Mouse (Mus musculus) stomach, embryonic 14.5 days (tissue): ENCODE results near the gene Gm20388. TPM values are rescaled to one million over a fixed set of nuclear protein-coding genes. Genes with fewer than 3 reads are reported as not detected.

Experiments used
- ATAC-seq: fragments of 200-750 bp; cut with Nextera tagmentation; 2 replicates; pipeline ENCODE4 v1.8.0; 2017; ENCODE audit warnings: low read depth, moderate TSS enrichment; ENCODE audit not compliant: insufficient number of reproducible peaks, insufficient read depth, low FRiP score
- H3K27ac ChIP-seq: fragments of 300-500 bp; sonication (generic); 2 replicates; pipeline ENCODE4 v1.5.1; 2014; ENCODE audit warnings: mild to moderate bottlenecking, low read length, moderate library complexity, mixed read lengths
- H3K27me3 ChIP-seq: fragments of 300-500 bp; sonication (generic); 2 replicates; pipeline ENCODE4 v1.6.1; 2014; ENCODE audit warnings: low read length, control low read depth, mixed read lengths; ENCODE audit not compliant: control insufficient read depth, insufficient read depth
- H3K36me3 ChIP-seq: fragments of 300-500 bp; sonication (generic); 2 replicates; pipeline ENCODE4 v1.6.1; 2014; ENCODE audit warnings: mild to moderate bottlenecking, control low read depth, low read length, moderate library complexity, mixed read lengths; ENCODE audit not compliant: control insufficient read depth, insufficient read depth
- H3K4me1 ChIP-seq: fragments of 300-500 bp; sonication (generic); 2 replicates; pipeline ENCODE4 v1.6.1; 2014; ENCODE audit warnings: low read length, control low read depth, mixed read lengths; ENCODE audit not compliant: control insufficient read depth, insufficient read depth
- H3K4me2 ChIP-seq: fragments of 300-500 bp; sonication (generic); replicated peaks from 2 replicates; pipeline ENCODE4 v1.6.1; 2014; ENCODE audit warnings: low read depth, low read length, control low read depth
- H3K4me3 ChIP-seq: fragments of 300-500 bp; sonication (generic); 2 replicates; pipeline ENCODE4 v1.5.1; 2014; ENCODE audit warnings: low read depth, low read length, control low read depth
- H3K9ac ChIP-seq: fragments of 300-500 bp; sonication (generic); replicated peaks from 2 replicates; pipeline ENCODE4 v1.6.1; 2014; ENCODE audit warnings: low read depth, mild to moderate bottlenecking, control low read depth, low read length, moderate library complexity, mixed read lengths
- H3K9me3 ChIP-seq: fragments of 300-500 bp; sonication (generic); 2 replicates; pipeline ENCODE4 v1.6.1; 2016; ENCODE audit warnings: low read depth, low read length, control low read depth; ENCODE audit not compliant: control insufficient read depth
- WGBS: fragments of 180-500 bp; shearing (Covaris S2); extraction: QIAGEN DNeasy Blood & Tissue Kit; methylation state at CpG from one replicate; pipeline ENCODE4 v1.1.7; 2014; 5-methylcytosine and 5-hydroxymethylcytosine counted together
- polyA plus RNA-seq: library from polyadenylated mRNA; unstranded; fragments of >200 nt; fragmentation: Nextera tagmentation; extraction: Ambion mirVana; gene quantifications from 2 replicates; pipeline ENCODE4 v1.2.1, GENCODE M21; 2014

Gm20388 gene
- polyA plus RNA-seq, 1 experiment from 2014 or later, result 11.4 TPM

GRCm38 (mm10) chr8:122014606-122015005 lies 2104.0 kb downstream of the Gm20388 start:
- Histone ChIP-seq H3K9me3 (no peaks in the 10 kb centered on the region), H3K27ac (no peak overlapping the region), H3K4me1 (no peaks in the 10 kb centered on the region), H3K27me3 (no peaks in the 10 kb centered on the region), H3K36me3 (peaks cover 21% of the 10 kb centered on the region; the same call in 1 of the 2 replicates), H3K4me2 (no peak overlapping the region), H3K9ac (no peak overlapping the region), H3K4me3 (no peak overlapping the region)
- no peak for ATAC-seq
- WGBS, result 76% methylated on average over 3 of the region's 3 CpGs

GRCm38 (mm10) chr8:122018046-122018831 lies 2107.6 kb downstream of the Gm20388 start:
- WGBS, result 75% methylated on average over 22 of the region's 22 CpGs
- no peak overlapping the region for H3K27ac ChIP-seq
- H3K4me1 ChIP-seq, result no peaks in the 10 kb centered on the region
- no peaks in the 10 kb centered on the region for H3K27me3 ChIP-seq
- no peak overlapping the region for H3K9ac ChIP-seq
- peaks cover 12% of the 10 kb centered on the region; the same call in 1 of the 2 replicates for H3K36me3 ChIP-seq
- H3K9me3 ChIP-seq, result no peaks in the 10 kb centered on the region
- ATAC-seq, result no peak
- no peak overlapping the region for H3K4me3 ChIP-seq
- no peak overlapping the region for H3K4me2 ChIP-seq

GRCm38 (mm10) chr8:122019162-122019561 lies 2108.5 kb downstream of the Gm20388 start:
- H3K36me3 ChIP-seq, result peaks cover 17% of the 10 kb centered on the region; the same call in 1 of the 2 replicates
- no peak overlapping the region for H3K4me2 ChIP-seq
- H3K9me3 ChIP-seq, result no peaks in the 10 kb centered on the region
- no peak overlapping the region for H3K27ac ChIP-seq
- WGBS, result 100% methylated on average over 1 of the region's 1 CpGs
- ATAC-seq, result no peak
- no peaks in the 10 kb centered on the region for H3K4me1 ChIP-seq
- no peaks in the 10 kb centered on the region for H3K27me3 ChIP-seq
- H3K4me3 ChIP-seq, result no peak overlapping the region
- H3K9ac ChIP-seq, result no peak overlapping the region

GRCm38 (mm10) chr8:122020050-122020771 lies 2109.6 kb downstream of the Gm20388 start:
- no peaks in the 10 kb centered on the region for H3K4me1 ChIP-seq
- no peaks in the 10 kb centered on the region for H3K9me3 ChIP-seq
- H3K4me2 ChIP-seq, result no peak overlapping the region
- no peak overlapping the region for H3K9ac ChIP-seq
- no peak overlapping the region for H3K27ac ChIP-seq
- 71% methylated on average over 8 of the region's 8 CpGs for WGBS
- no peaks in the 10 kb centered on the region for H3K27me3 ChIP-seq
- no peak overlapping the region for H3K4me3 ChIP-seq
- ATAC-seq, result no peak
- H3K36me3 ChIP-seq, result peaks cover 22% of the 10 kb centered on the region

DNA sequence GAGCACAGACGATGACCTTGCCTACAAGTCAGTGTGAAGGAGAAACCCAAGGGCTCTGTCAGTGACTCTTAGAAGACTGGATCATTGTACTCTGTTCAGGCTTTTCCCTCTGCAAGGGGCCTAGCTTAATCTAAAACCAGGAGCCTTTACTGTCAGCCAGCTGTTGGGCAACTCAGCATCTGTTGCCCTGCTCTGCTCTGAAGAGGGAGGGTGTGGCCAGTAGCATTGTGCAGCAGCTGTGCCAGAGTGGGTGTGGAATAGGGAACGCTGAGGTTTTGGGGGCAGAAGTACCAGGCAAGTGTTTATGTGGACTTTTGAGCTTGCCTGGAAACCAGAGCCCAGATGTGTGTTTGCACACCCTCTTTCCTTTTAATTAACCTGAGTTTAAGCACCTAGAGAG lies 2111.1 kb downstream of the Gm20388 start:
- H3K4me2 ChIP-seq, result no peak overlapping the region
- no peak overlapping the region for H3K27ac ChIP-seq
- 72% methylated on average over 2 of the region's 2 CpGs for WGBS
- no peaks in the 10 kb centered on the region for H3K4me1 ChIP-seq
- no peak overlapping the region for H3K4me3 ChIP-seq
- H3K9ac ChIP-seq, result no peak overlapping the region
- H3K9me3 ChIP-seq, result no peaks in the 10 kb centered on the region
- H3K27me3 ChIP-seq, result no peaks in the 10 kb centered on the region
- peaks cover 29% of the 10 kb centered on the region for H3K36me3 ChIP-seq
- ATAC-seq, result no peak

DNA sequence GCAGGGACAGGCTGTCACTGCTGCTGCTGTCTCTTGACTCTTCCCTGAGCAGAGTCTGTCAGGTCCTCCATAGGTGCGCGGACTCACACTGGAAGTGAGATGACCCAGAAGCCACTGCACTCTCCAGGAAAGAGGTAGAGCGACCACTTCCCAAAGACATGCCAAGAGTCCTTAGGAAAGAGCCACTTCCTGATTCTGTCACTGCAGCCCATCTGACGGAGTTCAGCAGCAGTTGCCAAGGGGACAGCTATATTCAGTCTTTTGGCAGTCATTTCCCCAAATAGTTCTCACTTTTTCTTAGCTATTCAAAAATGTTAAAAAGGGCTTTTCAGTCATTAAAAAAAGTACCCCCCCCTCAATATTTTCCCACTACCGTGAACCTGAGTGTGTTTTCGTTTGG lies 2111.6 kb downstream of the Gm20388 start:
- no peaks in the 10 kb centered on the region for H3K27me3 ChIP-seq
- no peaks in the 10 kb centered on the region for H3K4me1 ChIP-seq
- H3K4me2 ChIP-seq, result no peak overlapping the region
- H3K9me3 ChIP-seq, result no peaks in the 10 kb centered on the region
- H3K36me3 ChIP-seq, result peaks cover 29% of the 10 kb centered on the region
- no peak overlapping the region for H3K4me3 ChIP-seq
- 79% methylated on average over 6 of the region's 6 CpGs for WGBS
- ATAC-seq, result no peak
- no peak overlapping the region for H3K9ac ChIP-seq
- H3K27ac ChIP-seq, result no peak overlapping the region

DNA sequence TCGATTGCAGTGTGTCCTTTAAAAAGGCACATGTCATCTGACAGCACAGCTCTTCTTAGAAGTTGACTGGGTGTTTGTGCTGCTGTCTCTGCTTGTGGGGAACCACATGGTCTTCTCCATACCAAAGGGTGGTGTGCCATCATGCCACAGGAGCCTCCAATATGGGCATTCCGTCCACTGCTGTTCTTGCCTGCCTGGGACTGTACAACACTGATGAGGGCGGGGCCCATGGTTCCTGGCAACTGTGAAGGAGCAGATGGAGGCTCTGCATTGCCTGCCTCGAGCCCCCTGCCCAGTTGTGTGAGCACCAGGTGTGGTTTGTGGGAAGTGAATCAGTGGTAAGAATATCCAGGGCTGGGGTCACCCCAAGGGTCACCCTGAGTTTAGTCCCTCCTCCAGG lies 2112.1 kb downstream of the Gm20388 start:
- 84% methylated on average over 4 of the region's 4 CpGs for WGBS

GRCm38 (mm10) chr8:122025546-122025945 lies 2114.9 kb downstream of the Gm20388 start:
- no peak overlapping the region for H3K4me3 ChIP-seq
- no peak for ATAC-seq
- peaks cover 21% of the 10 kb centered on the region for H3K36me3 ChIP-seq
- H3K4me1 ChIP-seq, result no peaks in the 10 kb centered on the region
- no peaks in the 10 kb centered on the region for H3K9me3 ChIP-seq
- 92% methylated on average over 9 of the region's 9 CpGs for WGBS
- no peak overlapping the region for H3K4me2 ChIP-seq
- no peak overlapping the region for H3K9ac ChIP-seq
- H3K27ac ChIP-seq, result no peak overlapping the region
- no peaks in the 10 kb centered on the region for H3K27me3 ChIP-seq

More for the DNA sequence above, 2112.1 kb downstream of the Gm20388 start:
- H3K36me3 ChIP-seq, result peaks cover 29% of the 10 kb centered on the region
- no peaks in the 10 kb centered on the region for H3K4me1 ChIP-seq
- H3K27ac ChIP-seq, result no peak overlapping the region
- no peaks in the 10 kb centered on the region for H3K9me3 ChIP-seq
- H3K9ac ChIP-seq, result no peak overlapping the region
- no peak overlapping the region for H3K4me2 ChIP-seq
- H3K27me3 ChIP-seq, result no peaks in the 10 kb centered on the region
- no peak for ATAC-seq
- no peak overlapping the region for H3K4me3 ChIP-seq
